Mouse (Mus musculus) G1E (cell line): ENCODE data around the gene Gdi2.

ENCODE experiments used
- CTCF ChIP-seq: IDR thresholded peaks from 2 replicates; pipeline ENCODE4 v1.5.1; 2012; ENCODE audit warnings: low read depth, low read length, inconsistent platforms, mixed read lengths
- TAL1 ChIP-seq: conservative IDR thresholded peaks from 2 replicates; pipeline ENCODE4 v1.6.1; 2012; ENCODE audit warnings: low read depth, low read length, inconsistent platforms, mixed read lengths

DNA sequence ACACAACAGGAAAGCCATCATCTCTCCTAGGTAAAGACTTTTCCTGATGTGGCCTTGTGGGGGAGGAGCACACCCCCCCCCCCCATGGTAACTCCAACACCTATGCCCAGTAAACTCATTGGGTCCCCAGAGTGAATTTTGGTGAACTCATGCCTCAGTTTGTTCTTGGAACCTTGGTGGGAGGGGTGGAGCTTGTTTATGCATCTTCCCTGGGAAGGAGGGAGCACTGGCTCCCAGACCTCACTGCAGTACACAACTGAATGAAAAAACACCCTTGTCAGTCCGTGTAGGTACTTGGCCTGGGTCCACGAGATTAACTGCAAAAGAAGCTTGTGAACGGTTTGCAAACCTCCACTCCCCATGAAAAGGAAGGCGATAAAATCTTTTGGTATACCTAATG is 5.4 kb upstream of the Gdi2 start:
- TF ChIP-seq CTCF (no peak), TAL1 (no peak)
